Mouse (Mus musculus) cortical plate, adult 2 months (tissue): ENCODE measurements at regions not wholly inside any gene's neighbourhood (a gene's known extent, or its start where the extent isn't known, plus 50 kb on each side); places are given as distances from the start of the nearest gene placed in this dataset.

Source experiments
- CTCF ChIP-seq: fragments of 200-500 bp; IDR thresholded peaks from 2 replicates; pipeline ENCODE4 v1.5.1; 2011; ENCODE audit warnings: mild to moderate bottlenecking, control low read depth, low read length; ENCODE audit not compliant: insufficient read depth; ENCODE audit errors: extremely low read depth
- POLR2A ChIP-seq: fragments of 200-500 bp; IDR thresholded peaks from 2 replicates; pipeline ENCODE4 v1.6.1; 2011; ENCODE audit warnings: mild to moderate bottlenecking, low read length, control low read depth; ENCODE audit not compliant: insufficient read depth; ENCODE audit errors: extremely low read depth

- no peak for TF ChIP-seq CTCF
- TF ChIP-seq POLR2A = no peak
Observed at GRCm38 (mm10) chr4:105879891-105880290, 90.2 kb downstream of the Gm12728 start.
